Mouse (Mus musculus) kidney, embryonic 16.5 days (tissue): ENCODE measurements at regions not wholly inside any gene's neighbourhood (a gene's known extent, or its start where the extent isn't known, plus 50 kb on each side); places are given as distances from the start of the nearest gene placed in this dataset.

Experiments
- ATAC-seq: fragments of 200-750 bp; cut with Nextera tagmentation; 2 replicates; pipeline ENCODE4 v1.8.0; 2017; ENCODE audit warnings: moderate TSS enrichment; ENCODE audit not compliant: low FRiP score, low TSS enrichment
- H3K27ac ChIP-seq: fragments of 300-500 bp; sonication (generic); 2 replicates; pipeline ENCODE4 v1.5.1; 2014; ENCODE audit warnings: low read length
- H3K27me3 ChIP-seq: fragments of 300-500 bp; sonication (generic); 2 replicates; pipeline ENCODE4 v1.6.1; 2014; ENCODE audit warnings: low read length, control low read depth, mixed read lengths; ENCODE audit not compliant: insufficient read depth
- H3K36me3 ChIP-seq: fragments of 300-500 bp; sonication (generic); 2 replicates; pipeline ENCODE4 v1.6.1; 2014; ENCODE audit warnings: low read length, control low read depth, mixed read lengths; ENCODE audit not compliant: insufficient read depth
- H3K4me1 ChIP-seq: fragments of 300-500 bp; sonication (generic); 2 replicates; pipeline ENCODE4 v1.6.1; 2014; ENCODE audit warnings: low read length, control low read depth, mixed read lengths; ENCODE audit not compliant: insufficient read depth
- H3K4me2 ChIP-seq: fragments of 300-500 bp; sonication (generic); replicated peaks from 2 replicates; pipeline ENCODE4 v1.6.1; 2014; ENCODE audit warnings: low read depth, low read length
- H3K4me3 ChIP-seq: fragments of 300-500 bp; sonication (generic); 2 replicates; pipeline ENCODE4 v1.5.1; 2014; ENCODE audit warnings: mild to moderate bottlenecking, low read length
- H3K9ac ChIP-seq: fragments of 300-500 bp; sonication (generic); replicated peaks from 2 replicates; pipeline ENCODE4 v1.6.1; 2014; ENCODE audit warnings: low read length
- H3K9me3 ChIP-seq: fragments of 300-500 bp; sonication (generic); 2 replicates; pipeline ENCODE4 v1.6.1; 2016; ENCODE audit warnings: low read length, control low read depth
- WGBS: fragments of 180-500 bp; shearing (Covaris S2); extraction: QIAGEN DNeasy Blood & Tissue Kit; methylation state at CpG from one replicate; pipeline ENCODE4 v1.1.7; 2014; 5-methylcytosine and 5-hydroxymethylcytosine counted together

DNA sequence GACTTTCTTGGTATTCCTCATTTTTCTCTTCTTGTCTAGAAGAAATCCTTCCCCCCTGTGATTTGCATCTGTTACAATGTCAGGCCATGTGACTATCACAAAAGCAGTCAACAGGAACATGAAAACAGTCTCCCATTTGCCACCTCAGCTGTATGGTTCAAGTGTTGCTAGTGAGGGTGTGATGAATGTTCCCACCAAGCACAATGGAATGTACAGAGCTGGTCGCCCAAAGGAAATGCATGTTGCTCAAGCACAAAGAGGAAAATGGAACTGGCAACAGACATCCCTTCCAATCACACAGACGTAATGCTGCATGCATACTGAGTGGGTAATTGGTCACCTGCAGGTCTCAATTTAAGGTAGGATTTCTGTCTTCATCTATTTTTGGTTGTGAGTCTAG, 324.1 kb upstream of the BC052040 start:
- 73% methylated on average over 2 of the region's 2 CpGs for WGBS
- H3K4me2 ChIP-seq, result no peak overlapping the region
- no peak overlapping the region for H3K27ac ChIP-seq
- no peak overlapping the region for H3K9ac ChIP-seq
- H3K4me3 ChIP-seq, result no peak overlapping the region
- no peaks in the 10 kb centered on the region for H3K9me3 ChIP-seq
- no peaks in the 10 kb centered on the region for H3K27me3 ChIP-seq
- no peaks in the 10 kb centered on the region for H3K36me3 ChIP-seq
- no peaks in the 10 kb centered on the region for H3K4me1 ChIP-seq
- ATAC-seq, result no peak

DNA sequence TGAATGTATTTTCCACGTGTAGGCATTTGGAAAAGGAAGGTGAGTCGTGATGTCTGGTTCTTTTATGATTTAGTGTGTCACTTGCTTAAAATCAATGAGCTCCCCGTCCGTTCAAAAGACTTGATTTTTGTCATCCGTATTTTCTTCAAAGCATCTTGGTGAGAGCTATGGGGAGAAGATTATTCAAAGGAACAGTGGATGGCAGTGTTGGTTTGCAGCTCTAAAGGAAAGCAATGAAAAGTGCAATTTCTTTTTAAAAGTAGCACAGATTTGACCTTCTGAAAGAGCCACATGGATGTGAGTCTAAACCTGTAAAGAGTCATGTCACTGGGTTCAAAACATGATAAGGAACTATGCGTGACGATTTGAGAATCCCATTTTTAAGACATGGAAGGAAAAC, 313.3 kb upstream of the BC052040 start:
- Histone ChIP-seq H3K36me3 (no peaks in the 10 kb centered on the region), H3K4me1 (no peaks in the 10 kb centered on the region), H3K9me3 (no peaks in the 10 kb centered on the region), H3K27me3 (no peaks in the 10 kb centered on the region), H3K27ac (no peak overlapping the region), H3K4me2 (no peak overlapping the region), H3K9ac (no peak overlapping the region), H3K4me3 (no peak overlapping the region)
- WGBS, result 64% methylated on average over 7 of the region's 7 CpGs
- no peak for ATAC-seq

DNA sequence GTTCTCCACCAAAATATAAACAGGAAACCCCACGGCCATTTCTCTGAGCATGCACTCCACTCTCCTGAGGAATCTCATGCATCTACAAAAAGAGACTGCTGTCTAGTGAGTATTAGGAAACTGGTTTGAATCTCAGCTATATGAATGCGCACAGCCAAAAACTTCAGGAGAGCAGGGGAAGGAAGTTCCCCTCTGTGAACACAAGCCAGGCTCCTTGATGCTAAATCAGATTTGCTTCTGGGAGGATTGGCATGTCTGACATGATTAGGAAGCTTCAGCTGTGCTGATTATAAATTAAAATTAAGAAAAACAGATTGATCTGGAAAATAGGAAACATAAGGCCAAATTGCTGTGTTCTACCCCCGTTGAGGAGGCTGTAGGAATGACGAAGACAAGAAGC, 304.1 kb upstream of the BC052040 start:
- H3K9ac ChIP-seq, result 0 out of 2 replicates have a peak overlapping the region, but pooled peaks have one; percentile 6
- no peak overlapping the region for H3K27ac ChIP-seq
- no peak overlapping the region for H3K4me2 ChIP-seq
- H3K4me1 ChIP-seq, result peaks cover 5% of the 10 kb centered on the region; the same call in 1 of the 2 replicates
- no peak for ATAC-seq
- H3K9me3 ChIP-seq, result no peaks in the 10 kb centered on the region
- no peaks in the 10 kb centered on the region for H3K27me3 ChIP-seq
- 56% methylated on average over 4 of the region's 4 CpGs for WGBS
- H3K4me3 ChIP-seq, result no peak overlapping the region
- no peaks in the 10 kb centered on the region for H3K36me3 ChIP-seq

DNA sequence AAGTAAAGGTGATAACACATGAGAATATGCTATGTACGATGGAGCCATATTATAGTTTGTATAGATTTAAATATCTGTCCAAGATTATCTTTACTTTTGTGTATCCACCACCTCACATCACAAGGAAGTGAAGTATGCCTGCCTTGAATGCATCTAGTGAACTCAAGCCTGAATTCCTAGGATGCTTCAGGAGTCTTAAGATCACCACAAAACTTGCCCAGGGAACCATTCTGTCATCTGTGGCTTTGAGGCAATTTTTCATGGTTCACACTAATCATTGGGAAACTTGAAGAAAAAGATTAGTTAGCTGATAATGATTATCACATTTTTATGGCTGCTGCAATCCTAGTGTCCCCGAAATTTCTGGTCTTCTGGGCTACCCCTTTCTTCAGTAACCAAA, 288.5 kb upstream of the BC052040 start:
- H3K4me3 ChIP-seq, result no peak overlapping the region
- H3K27ac ChIP-seq, result no peak overlapping the region
- no peak overlapping the region for H3K9ac ChIP-seq
- no peaks in the 10 kb centered on the region for H3K36me3 ChIP-seq
- H3K4me1 ChIP-seq, result peaks cover 5% of the 10 kb centered on the region; the same call in 1 of the 2 replicates
- no peaks in the 10 kb centered on the region for H3K27me3 ChIP-seq
- ATAC-seq, result no peak
- no peaks in the 10 kb centered on the region; the same call in 1 of the 2 replicates for H3K9me3 ChIP-seq
- H3K4me2 ChIP-seq, result no peak overlapping the region
- WGBS, result 84% methylated on average over 2 of the region's 2 CpGs

DNA sequence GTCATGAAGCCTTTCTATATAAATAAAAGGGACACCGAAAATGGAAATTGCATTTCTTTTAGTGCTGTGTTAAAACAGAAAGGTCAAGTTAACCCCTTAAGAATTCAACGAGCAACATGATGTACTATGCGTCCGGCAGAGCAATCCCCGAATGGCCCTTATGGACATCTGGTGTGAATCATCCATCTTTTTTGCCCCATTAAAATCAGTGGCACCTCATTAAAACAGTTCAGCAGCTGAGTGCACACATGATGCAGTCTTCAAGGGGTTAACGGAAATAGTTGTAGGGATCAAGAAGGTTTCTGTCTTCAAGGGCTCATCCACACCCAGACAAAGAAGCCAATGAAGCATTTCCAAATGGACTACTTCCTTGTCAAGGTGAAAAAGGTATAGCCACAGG, 284.1 kb upstream of the BC052040 start:
- no peak for ATAC-seq
- H3K4me1 ChIP-seq, result peaks cover 5% of the 10 kb centered on the region; the same call in 1 of the 2 replicates
- no peak overlapping the region for H3K9ac ChIP-seq
- H3K4me3 ChIP-seq, result no peak overlapping the region
- no peaks in the 10 kb centered on the region for H3K9me3 ChIP-seq
- no peaks in the 10 kb centered on the region for H3K36me3 ChIP-seq
- H3K27me3 ChIP-seq, result no peaks in the 10 kb centered on the region
- H3K4me2 ChIP-seq, result no peak overlapping the region
- 38% methylated on average over 6 of the region's 6 CpGs for whole genome bisulfite sequencing
- no peak overlapping the region for H3K27ac ChIP-seq

DNA sequence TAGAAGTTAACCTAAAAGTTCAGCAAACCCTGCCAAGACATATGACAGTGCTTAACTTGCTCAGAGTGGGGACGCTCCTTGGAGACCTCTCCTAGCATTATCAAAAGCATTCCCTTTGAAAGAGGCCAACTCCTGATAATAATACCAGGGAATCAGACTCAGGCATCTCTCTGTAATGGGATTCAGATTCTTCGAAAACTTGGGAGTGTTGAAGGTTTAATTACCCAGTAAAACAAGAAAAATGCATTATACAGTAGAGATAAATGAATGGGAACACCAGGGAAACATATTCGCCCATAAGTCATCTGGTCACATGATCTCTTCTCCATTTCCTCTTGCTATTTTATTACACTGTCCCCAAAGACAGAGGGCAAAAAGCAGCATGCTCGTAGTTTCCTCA, 274.3 kb upstream of the BC052040 start:
- Histone ChIP-seq H3K9me3 (no peaks in the 10 kb centered on the region), H3K27me3 (no peaks in the 10 kb centered on the region), H3K27ac (peak overlapping the region; percentile 65; the same call in 1 of the 2 replicates), H3K9ac (no peak overlapping the region), H3K4me3 (no peak overlapping the region), H3K36me3 (no peaks in the 10 kb centered on the region), H3K4me2 (no peak overlapping the region), H3K4me1 (peaks cover 5% of the 10 kb centered on the region; the same call in 1 of the 2 replicates)
- ATAC-seq, result peak; percentile 67
- 20% methylated on average over 4 of the region's 4 CpGs for WGBS

DNA sequence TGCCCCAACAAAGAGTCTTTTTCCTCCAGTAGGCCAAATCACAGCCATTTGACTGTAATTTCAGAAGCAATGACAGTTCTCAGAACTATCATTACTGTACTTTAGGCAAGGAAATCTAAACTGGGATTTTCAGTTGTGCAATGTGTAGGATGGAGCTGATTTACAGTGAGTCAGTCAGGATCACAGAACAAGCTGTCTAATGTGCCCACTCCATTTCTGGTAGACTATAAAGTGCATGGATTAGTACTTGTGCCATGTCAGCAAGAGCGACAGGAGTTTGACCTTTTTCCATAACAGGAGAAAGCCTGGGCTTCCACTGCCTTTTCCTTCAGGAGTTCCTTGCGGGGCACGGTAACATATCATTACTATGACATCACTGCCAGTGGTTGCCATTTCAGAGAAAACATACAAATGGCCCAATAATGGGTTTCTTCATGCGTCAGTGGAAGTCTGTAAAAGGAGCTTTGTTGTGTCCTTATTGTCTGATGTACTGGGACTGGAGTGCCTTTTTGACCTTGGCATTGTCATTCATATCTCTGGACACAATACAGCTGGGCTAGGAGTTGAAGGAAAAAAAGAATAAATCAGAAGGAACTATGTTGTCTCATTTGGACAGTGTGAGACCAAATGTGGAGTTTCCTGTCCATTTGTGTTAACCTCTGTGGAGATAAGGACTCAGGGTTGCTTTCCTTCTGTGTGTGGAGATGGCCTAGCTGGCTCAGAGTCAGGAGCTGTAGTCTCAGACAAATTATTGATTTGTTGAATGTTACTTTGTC, 271.5 kb upstream of the BC052040 start:
- Histone ChIP-seq H3K4me2 (no peak overlapping the region), H3K27me3 (no peaks in the 10 kb centered on the region), H3K9ac (no peak overlapping the region), H3K36me3 (no peaks in the 10 kb centered on the region), H3K4me1 (peaks cover 5% of the 10 kb centered on the region; the same call in 1 of the 2 replicates), H3K27ac (peak overlapping the region; percentile 67), H3K9me3 (no peaks in the 10 kb centered on the region), H3K4me3 (no peak overlapping the region)
- peak; percentile 94 for ATAC-seq
- WGBS, result 15% methylated on average over 4 of the region's 4 CpGs

DNA sequence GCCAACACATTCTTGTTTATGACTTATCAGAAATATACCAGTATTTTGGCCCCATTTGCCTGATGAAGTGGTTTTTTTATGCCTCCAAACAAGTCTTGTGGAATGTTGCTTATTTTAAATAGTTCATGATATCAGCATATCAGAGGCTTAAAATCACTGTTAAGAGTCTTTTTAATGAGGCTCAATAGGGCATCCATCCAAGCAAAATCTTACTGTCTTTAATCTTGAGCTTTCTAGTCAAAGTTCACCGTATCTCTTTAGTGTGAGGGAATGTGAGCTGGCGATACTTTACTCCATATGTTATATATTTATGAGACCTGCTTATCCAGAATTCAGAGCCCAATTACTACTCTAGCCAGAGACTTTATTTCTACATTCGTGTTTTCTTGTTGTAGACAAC, 263.0 kb upstream of the BC052040 start:
- no peaks in the 10 kb centered on the region for H3K36me3 ChIP-seq
- no peak overlapping the region; the same call in 1 of the 2 replicates for H3K27ac ChIP-seq
- ATAC-seq, result no peak
- no peak overlapping the region for H3K4me2 ChIP-seq
- H3K9me3 ChIP-seq, result no peaks in the 10 kb centered on the region
- no peak overlapping the region for H3K9ac ChIP-seq
- peaks cover 4% of the 10 kb centered on the region; the same call in 1 of the 2 replicates for H3K4me1 ChIP-seq
- 51% methylated on average over 3 of the region's 3 CpGs for WGBS
- H3K27me3 ChIP-seq, result no peaks in the 10 kb centered on the region
- no peak overlapping the region for H3K4me3 ChIP-seq

DNA sequence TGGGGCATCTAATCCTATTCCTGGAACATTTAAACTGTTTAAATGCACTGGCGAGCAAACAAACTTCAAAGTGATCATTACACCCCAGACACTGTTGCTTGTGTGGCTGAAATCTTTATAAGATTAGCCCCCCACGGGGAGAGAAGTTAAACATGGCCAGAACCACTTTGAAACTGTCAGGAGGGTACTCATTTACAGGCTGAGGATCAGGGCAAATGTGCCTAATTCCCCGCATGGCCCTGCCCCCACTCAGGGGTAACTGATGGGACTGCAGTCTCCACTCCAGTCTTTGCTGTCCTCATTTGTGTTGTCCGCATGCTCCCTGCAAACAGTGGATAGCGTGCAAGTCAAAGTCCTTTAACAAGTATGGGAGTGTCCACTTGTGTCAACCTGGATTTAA, 258.9 kb upstream of the BC052040 start:
- no peaks in the 10 kb centered on the region for H3K27me3 ChIP-seq
- no peaks in the 10 kb centered on the region for H3K9me3 ChIP-seq
- no peak for ATAC-seq
- no peak overlapping the region for H3K9ac ChIP-seq
- H3K4me3 ChIP-seq, result no peak overlapping the region
- H3K4me1 ChIP-seq, result peaks cover 4% of the 10 kb centered on the region; the same call in 1 of the 2 replicates
- H3K4me2 ChIP-seq, result no peak overlapping the region
- H3K27ac ChIP-seq, result no peak overlapping the region
- no peaks in the 10 kb centered on the region for H3K36me3 ChIP-seq
- 53% methylated on average over 5 of the region's 5 CpGs for WGBS

DNA sequence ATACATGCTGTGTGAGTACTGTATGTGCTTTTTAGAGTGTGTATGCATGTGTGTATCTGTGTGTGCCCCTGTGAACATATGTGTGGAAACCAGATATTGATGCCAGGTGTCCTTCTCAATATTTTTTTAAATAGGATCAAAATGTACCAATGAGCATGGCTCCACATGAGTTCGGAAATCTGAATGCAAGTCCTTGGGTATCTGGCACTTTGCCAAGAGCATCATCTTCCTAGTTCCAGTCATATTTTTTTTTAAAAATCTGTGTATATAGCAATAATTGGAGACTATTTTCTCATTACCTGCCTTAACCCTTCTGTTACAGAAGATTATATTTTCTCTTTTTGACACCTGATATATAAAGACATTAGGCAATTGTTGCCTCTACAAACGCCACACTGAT, 255.0 kb upstream of the BC052040 start:
- ATAC-seq, result no peak
- no peaks in the 10 kb centered on the region for H3K4me1 ChIP-seq
- 77% methylated on average over 2 of the region's 2 CpGs for WGBS
- no peak overlapping the region for H3K4me3 ChIP-seq
- no peaks in the 10 kb centered on the region for H3K9me3 ChIP-seq
- H3K36me3 ChIP-seq, result no peaks in the 10 kb centered on the region
- no peak overlapping the region for H3K4me2 ChIP-seq
- no peak overlapping the region for H3K9ac ChIP-seq
- peak overlapping the region; percentile 52; the same call in 1 of the 2 replicates for H3K27ac ChIP-seq
- H3K27me3 ChIP-seq, result no peaks in the 10 kb centered on the region
